Mouse (Mus musculus) forebrain, postnatal 0 days (tissue): ENCODE results near the gene Rph3al. TPM values are rescaled to one million over a fixed set of nuclear protein-coding genes. Genes with fewer than 3 reads are reported as not detected.

Source experiments
- ATAC-seq: fragments of 200-750 bp; cut with Nextera tagmentation; 2 replicates; pipeline ENCODE4 v1.8.0; 2017; ENCODE audit warnings: mild to moderate bottlenecking, moderate library complexity
- DNase-seq: peaks from one replicate; pipeline ENCODE4 v3.0.0-alpha.2; 2015
- H3K27ac ChIP-seq: fragments of 300-500 bp; sonication (generic); 2 replicates; pipeline ENCODE4 v1.5.1; 2014; ENCODE audit warnings: low read depth, mild to moderate bottlenecking, antibody characterized with exemption, low read length, moderate library complexity, mixed read lengths
- H3K27me3 ChIP-seq: fragments of 300-500 bp; sonication (generic); 2 replicates; pipeline ENCODE4 v1.6.1; 2014; ENCODE audit warnings: mild to moderate bottlenecking, low read length, mixed read lengths; ENCODE audit not compliant: insufficient read depth
- H3K36me3 ChIP-seq: fragments of 300-500 bp; sonication (generic); 2 replicates; pipeline ENCODE4 v1.6.1; 2014; ENCODE audit warnings: mild to moderate bottlenecking, moderate library complexity; ENCODE audit not compliant: insufficient read depth
- H3K4me1 ChIP-seq: fragments of 300-500 bp; sonication (generic); 2 replicates; pipeline ENCODE4 v1.6.1; 2014; ENCODE audit warnings: antibody characterized with exemption; ENCODE audit not compliant: insufficient read depth
- H3K4me2 ChIP-seq: fragments of 300-500 bp; sonication (generic); 2 replicates; pipeline ENCODE4 v1.6.1; 2014; ENCODE audit warnings: low read depth, mild to moderate bottlenecking, moderate library complexity
- H3K4me3 ChIP-seq: fragments of 300-500 bp; sonication (generic); 2 replicates; pipeline ENCODE4 v1.5.1; 2014; ENCODE audit warnings: low read depth, low read length, mixed read lengths
- H3K9ac ChIP-seq: fragments of 300-500 bp; sonication (generic); 2 replicates; pipeline ENCODE4 v1.6.1; 2014; ENCODE audit warnings: mild to moderate bottlenecking
- H3K9me3 ChIP-seq: fragments of 300-500 bp; sonication (generic); 2 replicates; pipeline ENCODE4 v1.6.1; 2016; ENCODE audit warnings: low read length
- CTCF ChIP-seq: sonication (generic); IDR thresholded peaks from 2 replicates; pipeline ENCODE4 v1.5.1; 2016; ENCODE audit warnings: antibody characterized with exemption, control low read depth, low read depth
- WGBS: fragments of 180-500 bp; shearing (Covaris S2); extraction: QIAGEN DNeasy Blood & Tissue Kit; methylation state at CpG from one replicate; pipeline ENCODE4 v1.1.7; 2014; 5-methylcytosine and 5-hydroxymethylcytosine counted together
- polyA plus RNA-seq: library from polyadenylated mRNA; unstranded; fragments of >200 nt; fragmentation: Nextera tagmentation; extraction: Ambion mirVana; gene quantifications from 2 replicates; pipeline ENCODE4 v1.2.1, GENCODE M21; 2015
- total RNA-seq: library from RNA; depleted of rRNA; stranded (reverse); fragments of >200 nt; gene quantifications from 2 replicates; pipeline ENCODE4 v1.2.3, GENCODE M21; 2014

The Rph3al gene
- total and polyA plus RNA-seq, 2 experiments from 2014 or later = 1.9 to 2.4 TPM

GRCm38 (mm10) chr11:75951895-75952294, 13.7 kb upstream of the Rph3al start:
- DNase-seq (no peak), ATAC-seq (no peak)
- Histone ChIP-seq H3K27ac (no peak overlapping the region), H3K4me1 (no peaks in the 10 kb centered on the region), H3K9ac (no peak overlapping the region), H3K4me2 (no peak overlapping the region), H3K4me3 (no peak overlapping the region), H3K27me3 (no peaks in the 10 kb centered on the region), H3K9me3 (no peaks in the 10 kb centered on the region), H3K36me3 (no peaks in the 10 kb centered on the region)
- TF ChIP-seq CTCF = no peak
- 79% methylated on average over 5 of the region's 5 CpGs for WGBS

- Histone ChIP-seq H3K27ac (no peak overlapping the region), H3K36me3 (no peaks in the 10 kb centered on the region), H3K9me3 (no peaks in the 10 kb centered on the region), H3K4me2 (no peak overlapping the region), H3K4me3 (no peak overlapping the region), H3K4me1 (no peaks in the 10 kb centered on the region), H3K9ac (no peak overlapping the region), H3K27me3 (no peaks in the 10 kb centered on the region)
- DNase-seq = no peak
- TF ChIP-seq CTCF = no peak
- ATAC-seq = no peak
- WGBS = 88% methylated on average over 3 of the region's 3 CpGs
Observed at GRCm38 (mm10) chr11:75950459-75950858, 12.2 kb upstream of the Rph3al start.

GRCm38 (mm10) chr11:75948789-75949188, 10.6 kb upstream of the Rph3al start:
- H3K36me3 ChIP-seq = no peaks in the 10 kb centered on the region
- no peak for TF ChIP-seq CTCF
- no peaks in the 10 kb centered on the region for H3K9me3 ChIP-seq
- 33% methylated on average over 3 of the region's 3 CpGs for WGBS
- H3K4me2 ChIP-seq = no peak overlapping the region
- ATAC-seq = no peak
- no peak overlapping the region for H3K4me3 ChIP-seq
- no peak overlapping the region for H3K9ac ChIP-seq
- H3K4me1 ChIP-seq = no peaks in the 10 kb centered on the region
- no peak overlapping the region for H3K27ac ChIP-seq
- DNase-seq = no peak
- no peaks in the 10 kb centered on the region for H3K27me3 ChIP-seq

- DNase-seq = no peak
- Histone ChIP-seq H3K27ac (no peak overlapping the region), H3K9me3 (no peaks in the 10 kb centered on the region), H3K4me2 (no peak overlapping the region), H3K36me3 (no peaks in the 10 kb centered on the region), H3K4me3 (no peak overlapping the region), H3K9ac (no peak overlapping the region), H3K27me3 (no peaks in the 10 kb centered on the region), H3K4me1 (no peaks in the 10 kb centered on the region)
- TF ChIP-seq CTCF = no peak
- WGBS = 40% methylated on average over 5 of the region's 5 CpGs
- ATAC-seq = no peak
Observed at GRCm38 (mm10) chr11:75947223-75947622, 9.0 kb upstream of the Rph3al start.

- Histone ChIP-seq H3K4me3 (no peak overlapping the region), H3K27ac (0 out of 2 replicates have a peak overlapping the region, but pooled peaks have one; percentile 29), H3K4me1 (no peaks in the 10 kb centered on the region), H3K4me2 (no peak overlapping the region), H3K36me3 (no peaks in the 10 kb centered on the region), H3K27me3 (no peaks in the 10 kb centered on the region), H3K9me3 (no peaks in the 10 kb centered on the region), H3K9ac (no peak overlapping the region)
- ATAC-seq (peak; percentile 32; the same call in 1 of the 2 replicates), DNase-seq (no peak)
- 14% methylated on average over 9 of the region's 9 CpGs for WGBS
- TF ChIP-seq CTCF = no peak
Observed at GRCm38 (mm10) chr11:75945805-75946450, 7.7 kb upstream of the Rph3al start.

- WGBS = 24% methylated on average over 6 of the region's 6 CpGs
- Histone ChIP-seq H3K27ac (no peak overlapping the region), H3K9me3 (no peaks in the 10 kb centered on the region), H3K36me3 (no peaks in the 10 kb centered on the region), H3K9ac (no peak overlapping the region), H3K4me1 (no peaks in the 10 kb centered on the region), H3K4me2 (no peak overlapping the region), H3K27me3 (no peaks in the 10 kb centered on the region), H3K4me3 (no peak overlapping the region)
- DNase-seq (no peak), ATAC-seq (peak; percentile 70)
- no peak for TF ChIP-seq CTCF
Observed at GRCm38 (mm10) chr11:75937370-75937871, 808 bp downstream of the Rph3al start.

- no peaks in the 10 kb centered on the region for H3K9me3 ChIP-seq
- no peak for ATAC-seq
- no peak overlapping the region for H3K4me2 ChIP-seq
- H3K9ac ChIP-seq = no peak overlapping the region
- H3K4me1 ChIP-seq = no peaks in the 10 kb centered on the region
- H3K36me3 ChIP-seq = no peaks in the 10 kb centered on the region
- 68% methylated on average over 7 of the region's 7 CpGs for WGBS
- no peak for TF ChIP-seq CTCF
- H3K4me3 ChIP-seq = no peak overlapping the region
- DNase-seq = no peak
- H3K27ac ChIP-seq = no peak overlapping the region
- no peaks in the 10 kb centered on the region for H3K27me3 ChIP-seq
Observed at GRCm38 (mm10) chr11:75935819-75936430, 2.3 kb downstream of the Rph3al start.
